Mouse (Mus musculus): ENCODE measurements around the gene Ano1. TPM values are rescaled to one million over a fixed set of nuclear protein-coding genes. Genes with fewer than 3 reads are reported as not detected.

Ano1 gene
- polyA plus RNA-seq, 2 experiments: 8.9 to 11.5 TPM

DNA sequence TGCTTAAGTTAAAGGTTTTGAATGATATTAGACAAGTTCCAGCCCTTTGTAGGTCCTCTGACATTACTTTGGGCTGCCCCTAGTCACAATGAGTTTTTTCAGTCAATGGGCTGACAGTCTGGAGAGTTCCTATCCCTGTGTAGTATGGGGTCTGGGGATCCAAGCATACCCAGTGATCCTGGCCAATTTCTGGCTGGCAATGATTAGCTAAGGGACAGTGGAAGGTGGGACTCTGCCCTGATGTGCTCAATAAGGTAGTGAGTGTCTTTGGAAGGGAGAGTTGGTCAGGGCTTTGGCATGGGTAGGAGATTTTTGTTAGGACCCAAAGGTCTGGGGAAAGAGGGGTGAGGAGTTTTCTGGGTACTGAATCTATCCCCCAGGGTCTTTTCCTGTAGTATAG, 180.2 kb downstream of the Ano1 start:
- DNase-seq (ENCODE audit: low spot score) (no peak), ATAC-seq (ENCODE audit: low FRiP score, low read depth) (no peak)
- Histone ChIP-seq H3K27me3 (ENCODE audit: control insufficient read depth, insufficient read depth, low read length) (no peaks in the 10 kb centered on the region), H3K27ac (replicated peaks; ENCODE audit: low read depth, low read length) (no peak overlapping the region), H3K4me3 (replicated peaks; ENCODE audit: low read length) (no peak overlapping the region), H3K4me1 (ENCODE audit: control insufficient read depth, insufficient read depth, low read length) (no peaks in the 10 kb centered on the region), H3K9ac (ENCODE audit: low read depth, low read length, severe bottlenecking) (no peak overlapping the region), H3K9me3 (ENCODE audit: control insufficient read depth, low read length) (no peaks in the 10 kb centered on the region), H3K4me2 (replicated peaks; ENCODE audit: low read depth, low read length, severe bottlenecking) (no peak overlapping the region), H3K36me3 (ENCODE audit: control insufficient read depth, insufficient read depth, low read length) (no peaks in the 10 kb centered on the region)
- no peak for TF ChIP-seq POLR2A (IDR thresholded peaks at IDR 0.05; ENCODE audit: borderline replicate concordance, extremely low read depth, insufficient read depth, insufficient read length)

DNA sequence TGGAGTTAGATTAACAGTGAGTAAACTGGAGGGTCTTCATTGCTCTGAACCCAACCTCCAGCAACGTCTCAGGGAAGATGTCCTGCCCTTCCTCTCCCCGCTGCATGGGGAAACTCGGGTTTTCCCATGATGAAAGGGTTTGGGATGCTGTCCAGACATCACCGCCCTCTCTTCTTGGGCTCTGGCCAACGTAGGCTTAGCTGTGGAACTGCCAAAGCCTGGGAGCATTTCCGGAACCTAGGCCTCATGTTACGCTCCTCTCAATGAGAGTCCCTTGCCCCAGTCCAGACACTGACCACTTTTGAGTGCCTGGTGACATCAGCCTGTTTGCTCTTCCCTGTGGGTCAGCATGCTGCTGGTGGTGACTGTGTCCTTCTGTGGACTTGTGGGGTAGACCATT, 182.3 kb downstream of the Ano1 start:
- Histone ChIP-seq H3K4me1 (ENCODE audit: control insufficient read depth, insufficient read depth, low read length) (no peaks in the 10 kb centered on the region), H3K4me2 (replicated peaks; ENCODE audit: low read depth, low read length, severe bottlenecking) (no peak overlapping the region), H3K9me3 (ENCODE audit: control insufficient read depth, low read length) (no peaks in the 10 kb centered on the region), H3K9ac (ENCODE audit: low read depth, low read length, severe bottlenecking) (no peak overlapping the region), H3K27ac (replicated peaks; ENCODE audit: low read depth, low read length) (no peak overlapping the region), H3K27me3 (ENCODE audit: control insufficient read depth, insufficient read depth, low read length) (no peaks in the 10 kb centered on the region), H3K4me3 (replicated peaks; ENCODE audit: low read length) (no peak overlapping the region), H3K36me3 (ENCODE audit: control insufficient read depth, insufficient read depth, low read length) (no peaks in the 10 kb centered on the region)
- peak; percentile 34 for DNase-seq (ENCODE audit: low spot score)
- TF ChIP-seq POLR2A (IDR thresholded peaks at IDR 0.05; ENCODE audit: borderline replicate concordance, extremely low read depth, insufficient read depth, insufficient read length): no peak
- no peak for ATAC-seq (ENCODE audit: low FRiP score, low read depth)
- 65% methylated on average over 7 of the region's 7 CpGs for WGBS

DNA sequence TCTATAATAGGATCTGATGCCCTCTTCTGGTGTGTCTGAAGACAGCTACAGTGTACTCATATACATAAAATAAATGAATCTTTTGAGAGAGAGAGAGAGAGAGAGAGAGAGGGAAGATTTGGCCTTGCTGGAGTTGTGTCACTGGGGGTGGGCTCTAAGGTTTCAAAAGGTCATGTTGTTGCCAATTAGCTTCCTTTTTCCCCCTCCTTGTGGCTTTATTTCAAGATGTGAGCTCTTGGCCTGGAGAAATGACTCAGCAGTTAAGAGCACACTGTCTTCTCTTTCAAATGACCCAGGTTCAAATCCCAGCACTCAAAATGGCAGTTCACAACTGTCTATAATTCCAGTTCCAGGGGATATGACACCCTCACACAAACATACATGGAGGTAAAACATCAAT, 183.7 kb downstream of the Ano1 start:
- H3K27ac ChIP-seq (replicated peaks; ENCODE audit: low read depth, low read length): no peak overlapping the region
- H3K4me3 ChIP-seq (replicated peaks; ENCODE audit: low read length): no peak overlapping the region
- no peak for TF ChIP-seq POLR2A (IDR thresholded peaks at IDR 0.05; ENCODE audit: borderline replicate concordance, extremely low read depth, insufficient read depth, insufficient read length)
- H3K27me3 ChIP-seq (ENCODE audit: control insufficient read depth, insufficient read depth, low read length): no peaks in the 10 kb centered on the region
- no peaks in the 10 kb centered on the region for H3K9me3 ChIP-seq (ENCODE audit: control insufficient read depth, low read length)
- ATAC-seq (ENCODE audit: low FRiP score, low read depth): no peak
- H3K4me2 ChIP-seq (replicated peaks; ENCODE audit: low read depth, low read length, severe bottlenecking): no peak overlapping the region
- no peaks in the 10 kb centered on the region for H3K4me1 ChIP-seq (ENCODE audit: control insufficient read depth, insufficient read depth, low read length)
- no peaks in the 10 kb centered on the region for H3K36me3 ChIP-seq (ENCODE audit: control insufficient read depth, insufficient read depth, low read length)
- H3K9ac ChIP-seq (ENCODE audit: low read depth, low read length, severe bottlenecking): no peak overlapping the region
- DNase-seq (ENCODE audit: low spot score): no peak

DNA sequence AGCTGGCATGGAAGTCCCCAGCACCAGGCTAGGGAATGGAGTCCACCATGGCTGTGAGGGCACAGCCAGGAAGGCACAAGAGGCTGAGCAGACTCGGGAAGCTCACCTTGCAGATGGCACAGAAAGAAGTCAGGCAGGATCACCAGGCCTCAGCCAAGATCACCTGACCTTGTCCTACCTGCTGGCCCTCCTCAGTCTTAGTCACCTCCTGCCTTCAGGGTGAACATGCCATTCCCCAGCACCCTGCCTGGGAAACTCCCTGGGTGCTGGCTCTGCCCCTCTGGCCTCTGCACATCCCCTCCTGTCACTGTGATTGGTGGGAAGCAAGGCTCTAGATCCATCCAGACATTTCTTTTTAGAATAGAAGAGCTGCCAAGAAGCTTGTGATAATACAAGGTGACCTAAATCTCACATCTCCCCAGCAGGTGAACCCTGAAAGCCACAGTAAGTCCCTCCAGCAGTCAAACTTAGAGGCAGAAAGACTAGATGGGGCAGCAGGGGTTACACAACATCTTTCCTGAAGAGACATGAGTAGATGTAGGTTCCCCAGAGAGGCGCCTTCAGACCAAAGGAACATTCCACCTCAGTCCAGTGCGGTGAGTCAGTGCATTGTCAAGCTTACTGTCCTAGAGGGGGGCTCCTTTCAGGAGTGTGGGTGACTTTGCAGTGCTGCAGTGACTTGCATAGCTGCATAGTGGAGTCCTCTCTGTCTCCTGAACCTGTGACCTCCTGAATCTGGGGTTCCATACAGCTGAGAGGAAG, 184.7 kb downstream of the Ano1 start:
- 73% methylated on average over 3 of the region's 3 CpGs for WGBS
- Histone ChIP-seq H3K4me2 (replicated peaks; ENCODE audit: low read depth, low read length, severe bottlenecking) (no peak overlapping the region), H3K27ac (replicated peaks; ENCODE audit: low read depth, low read length) (no peak overlapping the region), H3K9me3 (ENCODE audit: control insufficient read depth, low read length) (no peaks in the 10 kb centered on the region), H3K4me3 (replicated peaks; ENCODE audit: low read length) (no peak overlapping the region), H3K27me3 (ENCODE audit: control insufficient read depth, insufficient read depth, low read length) (no peaks in the 10 kb centered on the region), H3K36me3 (ENCODE audit: control insufficient read depth, insufficient read depth, low read length) (no peaks in the 10 kb centered on the region), H3K9ac (ENCODE audit: low read depth, low read length, severe bottlenecking) (no peak overlapping the region), H3K4me1 (ENCODE audit: control insufficient read depth, insufficient read depth, low read length) (no peaks in the 10 kb centered on the region)
- no peak for ATAC-seq (ENCODE audit: low FRiP score, low read depth)
- TF ChIP-seq POLR2A (IDR thresholded peaks at IDR 0.05; ENCODE audit: borderline replicate concordance, extremely low read depth, insufficient read depth, insufficient read length): no peak
- DNase-seq (ENCODE audit: low spot score): no peak

DNA sequence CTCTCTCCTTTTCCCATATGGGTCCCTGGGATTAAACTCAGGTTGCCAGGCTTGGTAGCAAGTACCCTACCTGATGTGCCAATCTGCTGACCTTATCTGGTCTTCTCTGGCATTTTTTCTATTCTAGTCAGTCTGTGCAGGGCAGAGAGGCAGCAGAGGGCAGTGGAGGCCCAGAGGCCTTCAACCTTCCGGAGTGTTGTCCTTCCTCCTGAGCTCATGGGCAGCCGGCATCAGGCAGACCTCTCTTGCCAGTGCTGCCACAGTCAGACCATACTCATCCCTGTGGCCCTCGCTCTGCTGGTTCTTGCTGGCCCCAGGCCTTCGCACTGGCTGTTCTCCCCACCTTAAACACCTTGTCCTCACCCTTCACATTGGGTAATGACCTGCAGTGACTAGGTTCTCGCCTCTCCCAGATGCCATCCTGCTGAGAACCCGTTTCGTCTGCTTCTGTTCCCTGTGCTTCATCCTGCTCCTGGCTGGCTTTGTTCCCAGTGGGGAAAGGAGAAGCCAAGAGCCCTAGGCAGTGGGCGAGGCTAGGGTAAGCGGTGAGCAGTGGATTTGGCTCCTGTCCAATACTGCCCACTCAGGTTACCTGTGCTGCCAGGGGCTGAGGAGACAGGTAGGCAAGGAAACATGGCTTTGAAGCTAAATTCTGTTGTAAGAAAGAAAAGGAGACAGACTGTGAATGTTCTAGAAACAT, 188.2 kb downstream of the Ano1 start:
- WGBS: 49% methylated on average over 9 of the region's 9 CpGs
- DNase-seq (ENCODE audit: low spot score): no peak

More for the DNA sequence above, 188.2 kb downstream of the Ano1 start:
- no peak for ATAC-seq (ENCODE audit: low FRiP score, low read depth)
- TF ChIP-seq POLR2A (IDR thresholded peaks at IDR 0.05; ENCODE audit: borderline replicate concordance, extremely low read depth, insufficient read depth, insufficient read length): no peak
- H3K4me3 ChIP-seq (replicated peaks; ENCODE audit: low read length): no peak overlapping the region
- H3K9ac ChIP-seq (ENCODE audit: low read depth, low read length, severe bottlenecking): no peak overlapping the region
- H3K4me1 ChIP-seq (ENCODE audit: control insufficient read depth, insufficient read depth, low read length): no peaks in the 10 kb centered on the region
- H3K27me3 ChIP-seq (ENCODE audit: control insufficient read depth, insufficient read depth, low read length): no peaks in the 10 kb centered on the region
- H3K4me2 ChIP-seq (replicated peaks; ENCODE audit: low read depth, low read length, severe bottlenecking): no peak overlapping the region
- H3K36me3 ChIP-seq (ENCODE audit: control insufficient read depth, insufficient read depth, low read length): no peaks in the 10 kb centered on the region
- H3K27ac ChIP-seq (replicated peaks; ENCODE audit: low read depth, low read length): no peak overlapping the region
- H3K9me3 ChIP-seq (ENCODE audit: control insufficient read depth, low read length): no peaks in the 10 kb centered on the region
